Mouse (Mus musculus) cortical plate, adult 2 months (tissue): Measurements from ENCODE around the gene Tnfsf15. TPM values are rescaled to one million over a fixed set of nuclear protein-coding genes. Genes with fewer than 3 reads are reported as not detected.

ENCODE experiments used
- H3K27ac ChIP-seq: fragments of 200-500 bp; 2 replicates; pipeline ENCODE4 v1.5.1; 2012; ENCODE audit warnings: low read length, control low read depth, inconsistent platforms; ENCODE audit not compliant: insufficient read depth
- H3K4me1 ChIP-seq: fragments of 200-500 bp; 2 replicates; pipeline ENCODE4 v1.6.1; 2011; ENCODE audit warnings: low read length; ENCODE audit not compliant: control insufficient read depth, insufficient read depth
- H3K4me3 ChIP-seq: fragments of 200-500 bp; 2 replicates; pipeline ENCODE4 v1.5.1; 2011; ENCODE audit warnings: mild to moderate bottlenecking, low read length, control low read depth; ENCODE audit not compliant: insufficient read depth
- CTCF ChIP-seq: fragments of 200-500 bp; IDR thresholded peaks from 2 replicates; pipeline ENCODE4 v1.5.1; 2011; ENCODE audit warnings: mild to moderate bottlenecking, control low read depth, low read length; ENCODE audit not compliant: insufficient read depth; ENCODE audit errors: extremely low read depth
- POLR2A ChIP-seq: fragments of 200-500 bp; IDR thresholded peaks from 2 replicates; pipeline ENCODE4 v1.6.1; 2011; ENCODE audit warnings: mild to moderate bottlenecking, low read length, control low read depth; ENCODE audit not compliant: insufficient read depth; ENCODE audit errors: extremely low read depth
- polyA plus RNA-seq: library from polyadenylated mRNA; depleted of rRNA; stranded (reverse); fragments of >200 nt; gene quantifications from 2 replicates; pipeline ENCODE4 v1.2.3, GENCODE M21; 2012

Tnfsf15 gene
- polyA plus RNA-seq, 1 experiment: not detected

GRCm38 (mm10) chr4:63711886-63712285, 33.0 kb downstream of the Tnfsf15 start:
- Histone ChIP-seq H3K4me1 (no peaks in the 10 kb centered on the region), H3K27ac (no peak overlapping the region), H3K4me3 (no peak overlapping the region)
- TF ChIP-seq CTCF (no peak), POLR2A (no peak)

DNA sequence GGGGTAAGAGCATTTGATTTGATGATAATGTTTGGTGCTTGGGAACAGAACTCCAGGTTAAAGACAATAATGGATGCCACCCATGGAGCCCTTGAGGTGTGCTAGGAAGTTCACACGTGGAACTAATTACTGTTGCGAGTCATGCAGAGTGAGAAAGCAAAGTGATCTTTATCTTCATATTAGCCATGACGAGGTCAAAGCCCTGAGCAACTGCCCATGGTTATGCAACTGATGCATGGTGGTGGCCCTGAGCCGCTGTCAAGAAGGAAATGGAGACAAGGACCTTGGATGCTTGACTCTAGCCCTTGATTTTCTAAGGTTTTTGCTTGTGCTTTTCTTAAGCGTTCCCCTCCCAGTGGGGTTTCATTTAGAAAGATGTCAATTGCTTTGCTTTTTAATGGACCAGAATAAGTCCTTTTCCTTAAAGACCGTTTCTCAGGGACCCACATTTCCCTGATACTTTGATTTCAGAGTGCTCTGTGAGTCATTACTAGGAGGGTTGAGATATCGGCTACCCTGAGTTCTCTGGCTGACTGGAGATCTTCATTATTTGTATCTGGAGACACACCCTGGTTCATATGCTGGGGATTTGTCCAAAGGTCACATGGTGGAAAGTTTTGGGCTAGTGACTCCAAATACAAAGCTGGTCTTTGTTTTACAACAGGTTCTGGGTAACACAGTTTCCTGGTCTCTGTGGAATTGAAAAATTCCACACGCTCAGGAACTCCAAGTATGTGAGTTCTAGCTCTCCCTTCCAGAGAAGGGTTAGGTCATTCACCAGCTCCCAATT, 34.3 kb downstream of the Tnfsf15 start:
- Histone ChIP-seq H3K27ac (no peak overlapping the region), H3K4me3 (no peak overlapping the region), H3K4me1 (no peaks in the 10 kb centered on the region)
- TF ChIP-seq CTCF: no peak
- TF ChIP-seq POLR2A: no peak

DNA sequence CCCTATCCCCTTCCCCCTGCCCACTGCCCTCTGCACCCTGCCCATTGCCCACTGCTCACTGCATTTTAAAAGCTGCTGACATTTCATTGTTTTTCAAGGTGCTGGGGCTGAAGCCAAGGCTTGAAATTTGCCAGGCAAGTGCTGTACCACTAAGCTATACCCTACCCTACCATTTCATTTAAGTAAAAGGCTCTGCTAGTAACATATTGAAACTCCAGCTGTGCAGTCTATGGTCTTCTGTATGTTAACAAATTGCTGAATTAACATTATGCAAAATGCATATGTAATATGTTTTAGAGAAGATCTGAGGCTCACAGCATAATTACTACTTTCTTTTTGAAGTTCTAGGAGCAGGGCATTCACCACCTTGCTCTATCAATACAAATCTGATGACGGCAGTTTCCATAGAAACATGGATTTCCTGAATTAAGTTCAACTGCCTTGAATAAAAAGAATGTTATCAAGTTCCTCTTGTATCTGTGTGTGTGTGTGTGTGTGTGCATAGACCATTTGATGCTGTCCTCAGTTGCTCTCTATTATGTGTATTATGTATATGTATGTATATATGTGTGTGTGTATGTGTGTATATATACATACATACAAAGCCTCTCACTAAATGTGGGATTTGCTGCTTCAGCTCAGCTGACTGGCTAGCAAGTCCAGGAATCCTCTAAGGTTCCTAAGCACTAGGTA, 38.5 kb downstream of the Tnfsf15 start:
- H3K27ac ChIP-seq: no peak overlapping the region

GRCm38 (mm10) chr4:63704232-63704631, 40.7 kb downstream of the Tnfsf15 start:
- no peaks in the 10 kb centered on the region for H3K4me1 ChIP-seq
- H3K4me3 ChIP-seq: no peak overlapping the region
- TF ChIP-seq CTCF (no peak), POLR2A (no peak)
- H3K27ac ChIP-seq: no peak overlapping the region

More for the DNA sequence above, 38.5 kb downstream of the Tnfsf15 start:
- Histone ChIP-seq H3K4me3 (no peak overlapping the region), H3K4me1 (no peaks in the 10 kb centered on the region)
- TF ChIP-seq CTCF (no peak), POLR2A (no peak)

DNA sequence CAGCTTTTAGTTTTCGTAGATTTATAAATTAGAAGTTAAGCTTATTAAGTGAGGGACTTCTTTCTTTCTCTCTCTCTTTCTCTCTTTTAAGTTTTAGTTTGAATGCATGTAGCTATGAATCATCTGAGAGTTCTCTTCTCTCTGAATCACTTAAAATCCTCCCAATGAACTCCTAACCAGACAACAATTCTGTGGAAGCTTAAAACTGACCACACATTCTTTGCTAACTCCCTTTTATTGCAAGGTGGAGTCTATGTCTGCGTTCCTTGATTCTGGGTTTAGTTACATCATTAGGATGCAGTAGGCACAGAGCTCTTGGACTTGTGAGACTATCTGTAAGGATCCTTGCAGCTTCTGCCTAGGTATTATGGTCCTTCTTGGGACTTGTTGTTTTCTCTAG, 41.2 kb downstream of the Tnfsf15 start:
- no peak overlapping the region for H3K4me3 ChIP-seq
- H3K4me1 ChIP-seq: no peaks in the 10 kb centered on the region
- TF ChIP-seq CTCF (no peak), POLR2A (no peak)
- no peak overlapping the region for H3K27ac ChIP-seq

GRCm38 (mm10) chr4:63702006-63702704, 42.8 kb downstream of the Tnfsf15 start:
- TF ChIP-seq CTCF (no peak), POLR2A (no peak)
- Histone ChIP-seq H3K4me3 (no peak overlapping the region), H3K27ac (no peak overlapping the region), H3K4me1 (no peaks in the 10 kb centered on the region)

DNA sequence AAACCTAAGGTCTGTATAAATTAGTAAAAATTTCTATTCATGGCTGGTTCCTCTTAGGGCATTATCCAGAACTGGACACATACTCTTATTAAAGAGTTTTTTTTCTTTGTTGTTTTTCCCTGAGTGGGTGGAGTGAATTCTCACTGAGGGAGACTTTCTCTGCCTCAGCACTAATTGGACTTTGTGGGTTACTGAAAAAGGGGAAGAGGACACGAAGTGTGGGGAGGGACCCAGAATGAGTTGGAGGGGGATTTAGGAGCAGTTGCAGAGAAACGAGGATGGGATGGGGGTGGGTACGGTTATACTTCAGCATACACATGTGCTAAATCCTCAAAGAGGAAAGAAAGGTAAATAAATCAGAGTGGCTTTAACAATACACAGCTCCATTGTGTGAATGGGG, 45.2 kb downstream of the Tnfsf15 start:
- Histone ChIP-seq H3K4me1 (no peaks in the 10 kb centered on the region), H3K4me3 (no peak overlapping the region), H3K27ac (no peak overlapping the region)
- TF ChIP-seq POLR2A (no peak), CTCF (no peak)

DNA sequence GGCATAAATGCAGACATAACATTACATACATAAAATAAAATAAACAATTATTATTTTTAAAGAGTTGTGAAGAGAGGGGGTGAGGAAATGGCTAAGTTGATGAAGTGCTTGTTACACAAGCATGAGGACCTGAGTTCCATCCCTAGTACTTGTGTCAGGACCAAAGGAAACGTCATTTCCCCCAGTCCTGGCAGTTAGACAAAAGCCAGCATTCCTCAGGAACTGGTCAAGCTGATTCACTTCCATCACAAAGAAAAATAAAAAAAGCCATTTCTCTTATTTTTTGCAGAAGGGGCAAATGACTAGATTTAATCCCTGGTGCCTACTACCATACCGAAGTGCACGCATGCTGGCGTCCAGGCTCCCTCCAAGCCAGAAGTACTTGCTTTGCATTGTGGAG, 48.0 kb downstream of the Tnfsf15 start:
- Histone ChIP-seq H3K4me1 (no peaks in the 10 kb centered on the region), H3K27ac (no peak overlapping the region), H3K4me3 (no peak overlapping the region)
- no peak for TF ChIP-seq POLR2A
- TF ChIP-seq CTCF: no peak

- no peak overlapping the region for H3K27ac ChIP-seq
- TF ChIP-seq POLR2A: no peak
- no peak for TF ChIP-seq CTCF
- H3K4me3 ChIP-seq: no peak overlapping the region
- no peaks in the 10 kb centered on the region for H3K4me1 ChIP-seq
Measured at GRCm38 (mm10) chr4:63692351-63692750, 52.6 kb downstream of the Tnfsf15 start.

DNA sequence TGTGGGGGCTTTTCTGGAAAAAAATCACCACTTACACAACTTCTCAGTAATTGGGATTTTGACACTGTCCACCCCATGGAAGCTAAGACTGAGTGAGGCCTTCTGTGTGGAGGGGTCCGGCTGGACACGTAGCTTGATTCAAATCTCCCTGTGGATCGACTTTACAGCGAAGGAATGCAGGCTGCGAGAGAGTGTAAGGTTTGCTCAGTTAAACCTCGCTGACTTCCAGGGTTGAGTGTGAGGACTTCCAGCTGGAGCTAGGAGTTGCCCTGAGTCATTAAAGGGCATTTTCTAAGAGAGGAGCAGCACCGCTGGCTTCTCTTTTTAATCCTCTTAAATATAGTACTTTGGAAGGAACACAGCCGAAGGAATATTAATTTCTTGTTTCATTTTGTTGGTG, 57.5 kb downstream of the Tnfsf15 start:
- TF ChIP-seq POLR2A (no peak), CTCF (no peak)

More for the DNA sequence above, 57.5 kb downstream of the Tnfsf15 start:
- no peak overlapping the region for H3K4me3 ChIP-seq
- peaks cover 2% of the 10 kb centered on the region; the same call in 1 of the 2 replicates for H3K4me1 ChIP-seq
- no peak overlapping the region for H3K27ac ChIP-seq
